Mouse (Mus musculus): ENCODE data around the gene 0610040J01Rik.
"Not testable (repeated sequence)": the region's sequence is repeated elsewhere in the genome, so short reads cannot be mapped to it uniquely, and the experiment has no call there.

0610040J01Rik gene

GRCm38 (mm10) chr5:63828380-63829185 lies 16.4 kb downstream of the 0610040J01Rik start:
- DNase-seq (ENCODE audit: low spot score) = no peak

GRCm38 (mm10) chr5:63831054-63831453 lies 18.9 kb downstream of the 0610040J01Rik start:
- no peak for DNase-seq (ENCODE audit: low spot score)

GRCm38 (mm10) chr5:63833955-63834354 lies 21.8 kb downstream of the 0610040J01Rik start:
- no peak for DNase-seq (ENCODE audit: low spot score)

- no peak for DNase-seq (ENCODE audit: low spot score)
Observed at GRCm38 (mm10) chr5:63834435-63834834, 22.3 kb downstream of the 0610040J01Rik start.

- no peak for DNase-seq (ENCODE audit: low spot score)
Observed at GRCm38 (mm10) chr5:63837115-63837514, 25.0 kb downstream of the 0610040J01Rik start.

GRCm38 (mm10) chr5:63837851-63838250 lies 25.7 kb downstream of the 0610040J01Rik start:
- no peak for DNase-seq (ENCODE audit: low spot score)

- DNase-seq (ENCODE audit: low spot score) = no peak
Observed at GRCm38 (mm10) chr5:63839801-63840416, 27.7 kb downstream of the 0610040J01Rik start.

GRCm38 (mm10) chr5:63847080-63847479 lies 34.9 kb downstream of the 0610040J01Rik start:
- DNase-seq (ENCODE audit: low spot score) = no peak

GRCm38 (mm10) chr5:63847541-63848226 lies 35.5 kb downstream of the 0610040J01Rik start:
- no peak for DNase-seq (ENCODE audit: low spot score)

- DNase-seq (ENCODE audit: low spot score) = no peak
Observed at GRCm38 (mm10) chr5:63858901-63859300, 46.7 kb downstream of the 0610040J01Rik start.

GRCm38 (mm10) chr5:63867421-63867820 lies 55.3 kb downstream of the 0610040J01Rik start:
- no peak for DNase-seq (ENCODE audit: low spot score)

- DNase-seq (ENCODE audit: low spot score) = no peak
Observed at GRCm38 (mm10) chr5:63872176-63872932, 60.2 kb downstream of the 0610040J01Rik start.

GRCm38 (mm10) chr5:63874880-63875279 lies 62.7 kb downstream of the 0610040J01Rik start:
- no peak for DNase-seq (ENCODE audit: low spot score)

- no peak for DNase-seq (ENCODE audit: low spot score)
Observed at GRCm38 (mm10) chr5:63876081-63876480, 63.9 kb downstream of the 0610040J01Rik start.

- DNase-seq (ENCODE audit: low spot score) = no peak
Observed at GRCm38 (mm10) chr5:63879026-63879425, 66.9 kb downstream of the 0610040J01Rik start.

- no peak for DNase-seq (ENCODE audit: low spot score)
Observed at GRCm38 (mm10) chr5:63886292-63886691, 74.1 kb downstream of the 0610040J01Rik start.

GRCm38 (mm10) chr5:63886709-63887108 lies 74.5 kb downstream of the 0610040J01Rik start:
- DNase-seq (ENCODE audit: low spot score) = peak; percentile 32

- DNase-seq (ENCODE audit: low spot score) = no peak
Observed at GRCm38 (mm10) chr5:63887111-63887510, 74.9 kb downstream of the 0610040J01Rik start.

GRCm38 (mm10) chr5:63891241-63891640 lies 79.1 kb downstream of the 0610040J01Rik start:
- DNase-seq (ENCODE audit: low spot score) = no peak

- no peak for DNase-seq (ENCODE audit: low spot score)
Observed at GRCm38 (mm10) chr5:63891912-63892311, 79.7 kb downstream of the 0610040J01Rik start.

- DNase-seq (ENCODE audit: low spot score) = not testable (repeated sequence)
Observed at GRCm38 (mm10) chr5:63897001-63897819, 85.0 kb downstream of the 0610040J01Rik start.

Measured in c-Kit-positive CD71-positive TER-119-positive erythroid progenitor cells, embryonic 14.5 days (primary cell).